Mouse (Mus musculus) spleen, postnatal 36 days (tissue): ENCODE results near the gene Vav3.

Experiments used
- DNase-seq, 2 experiments: peaks; one replicate each; pipeline ENCODE4 v3.0.0; 2022; ENCODE audit warnings: low spot score in 2 of 2, mixed read lengths in 1 of 2

Vav3 gene

GRCm38 (mm10) chr3:109683608-109684295 lies 343.3 kb downstream of the Vav3 start:
- no peak for DNase-seq

GRCm38 (mm10) chr3:109690566-109690965 lies 350.1 kb downstream of the Vav3 start:
- no peak for DNase-seq

- no peak for DNase-seq
Observed at GRCm38 (mm10) chr3:109692613-109693012, 352.2 kb downstream of the Vav3 start.

GRCm38 (mm10) chr3:109701301-109701700 lies 360.8 kb downstream of the Vav3 start:
- DNase-seq = no peak

GRCm38 (mm10) chr3:109707786-109708460 lies 367.5 kb downstream of the Vav3 start:
- no peak for DNase-seq

- DNase-seq = no peak
Observed at GRCm38 (mm10) chr3:109711751-109712150, 371.3 kb downstream of the Vav3 start.

- no peak for DNase-seq
Observed at GRCm38 (mm10) chr3:109714476-109714875, 374.0 kb downstream of the Vav3 start.

- no peak for DNase-seq
Observed at GRCm38 (mm10) chr3:109721753-109722152, 381.3 kb downstream of the Vav3 start.

GRCm38 (mm10) chr3:109726776-109727175 lies 386.3 kb downstream of the Vav3 start:
- no peak for DNase-seq

GRCm38 (mm10) chr3:109731592-109732230 lies 391.3 kb downstream of the Vav3 start:
- DNase-seq = no peak

GRCm38 (mm10) chr3:109732327-109733182 lies 392.1 kb downstream of the Vav3 start:
- DNase-seq = no peak
